Mouse (Mus musculus) midbrain, embryonic 12.5 days (tissue): ENCODE results near the gene Pkd2l1. TPM values are rescaled to one million over a fixed set of nuclear protein-coding genes. Genes with fewer than 3 reads are reported as not detected.
"Not testable (repeated sequence)": the region's sequence is repeated elsewhere in the genome, so short reads cannot be mapped to it uniquely, and the experiment has no call there.

Experiments used
- ATAC-seq: fragments of 200-750 bp; cut with Nextera tagmentation; 2 replicates; pipeline ENCODE4 v1.8.0; 2017; ENCODE audit warnings: low read depth, moderate TSS enrichment, moderate library complexity; ENCODE audit not compliant: low FRiP score
- H3K27ac ChIP-seq: fragments of 300-500 bp; sonication (generic); replicated peaks from 2 replicates; pipeline ENCODE4 v1.5.1; 2016; ENCODE audit warnings: mild to moderate bottlenecking
- H3K27me3 ChIP-seq: fragments of 300-500 bp; sonication (generic); 2 replicates; pipeline ENCODE4 v1.6.1; 2016; ENCODE audit warnings: mild to moderate bottlenecking
- H3K36me3 ChIP-seq: fragments of 300-500 bp; sonication (generic); 2 replicates; pipeline ENCODE4 v1.6.1; 2016
- H3K4me1 ChIP-seq: fragments of 300-500 bp; sonication (generic); 2 replicates; pipeline ENCODE4 v1.6.1; 2016
- H3K4me2 ChIP-seq: fragments of 300-500 bp; sonication (generic); replicated peaks from 2 replicates; pipeline ENCODE4 v1.6.1; 2016; ENCODE audit warnings: mild to moderate bottlenecking, moderate library complexity
- H3K4me3 ChIP-seq: fragments of 300-500 bp; sonication (generic); 2 replicates; pipeline ENCODE4 v1.5.1; 2016; ENCODE audit warnings: mild to moderate bottlenecking
- H3K9ac ChIP-seq: fragments of 300-500 bp; sonication (generic); replicated peaks from 2 replicates; pipeline ENCODE4 v1.6.1; 2016; ENCODE audit warnings: mild to moderate bottlenecking, moderate library complexity
- H3K9me3 ChIP-seq: fragments of 300-500 bp; sonication (generic); 2 replicates; pipeline ENCODE4 v1.6.1; 2016; ENCODE audit warnings: mild to moderate bottlenecking
- WGBS: fragments of 180-500 bp; shearing (Covaris S2); methylation state at CpG from one replicate; pipeline ENCODE4 v1.1.7; 2016; 5-methylcytosine and 5-hydroxymethylcytosine counted together
- polyA plus RNA-seq: library from polyadenylated mRNA; unstranded; fragments of >200 nt; fragmentation: Nextera tagmentation; extraction: Ambion mirVana; gene quantifications from 2 replicates; pipeline ENCODE4 v1.2.1, GENCODE M21; 2016

Pkd2l1 gene
- polyA plus RNA-seq, 1 experiment from 2014 or later = 0.15 TPM

- 92% methylated on average over 10 of the region's 10 CpGs for WGBS
- Histone ChIP-seq H3K4me1 (no peaks in the 10 kb centered on the region), H3K36me3 (peaks cover 86% of the 10 kb centered on the region), H3K4me3 (no peak overlapping the region), H3K27ac (no peak overlapping the region), H3K9me3 (no peaks in the 10 kb centered on the region), H3K9ac (no peak overlapping the region), H3K27me3 (no peaks in the 10 kb centered on the region), H3K4me2 (no peak overlapping the region)
- no peak for ATAC-seq
Measured at GRCm38 (mm10) chr19:44127729-44128497, 64.3 kb downstream of the Pkd2l1 start.

DNA sequence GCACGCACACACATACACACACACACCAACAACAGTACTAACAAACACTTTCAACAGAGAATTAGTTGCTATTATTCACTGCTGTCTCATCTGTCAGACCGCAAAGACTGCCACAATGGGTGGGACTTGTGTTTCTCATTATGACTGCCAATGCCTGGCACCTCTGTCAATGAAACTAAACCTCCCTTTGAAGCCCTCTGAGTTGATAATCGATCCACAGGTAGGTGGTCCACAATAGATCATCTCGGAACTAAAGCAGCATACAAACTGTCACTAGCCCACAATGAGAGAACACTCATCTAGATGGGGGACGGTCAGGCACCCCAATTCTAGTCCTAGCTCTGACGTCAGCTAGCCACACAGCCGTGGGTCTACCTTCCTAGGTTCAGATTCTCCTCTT lies 71.1 kb downstream of the Pkd2l1 start:
- 96% methylated on average over 7 of the region's 7 CpGs for WGBS
- no peaks in the 10 kb centered on the region for H3K4me1 ChIP-seq
- peaks cover 91% of the 10 kb centered on the region for H3K36me3 ChIP-seq
- no peak for ATAC-seq
- no peaks in the 10 kb centered on the region for H3K27me3 ChIP-seq
- no peak overlapping the region for H3K9ac ChIP-seq
- H3K9me3 ChIP-seq = no peaks in the 10 kb centered on the region
- no peak overlapping the region for H3K4me3 ChIP-seq
- H3K4me2 ChIP-seq = no peak overlapping the region
- H3K27ac ChIP-seq = no peak overlapping the region

GRCm38 (mm10) chr19:44120686-44121085 lies 71.6 kb downstream of the Pkd2l1 start:
- not testable (repeated sequence) for H3K27me3 ChIP-seq, ATAC-seq, H3K9me3 ChIP-seq, H3K4me3 ChIP-seq, H3K4me2 ChIP-seq, H3K27ac ChIP-seq, H3K4me1 ChIP-seq, H3K9ac ChIP-seq
- WGBS = 93% methylated on average over 9 of the region's 9 CpGs
- peaks cover 91% of the 10 kb centered on the region for H3K36me3 ChIP-seq

DNA sequence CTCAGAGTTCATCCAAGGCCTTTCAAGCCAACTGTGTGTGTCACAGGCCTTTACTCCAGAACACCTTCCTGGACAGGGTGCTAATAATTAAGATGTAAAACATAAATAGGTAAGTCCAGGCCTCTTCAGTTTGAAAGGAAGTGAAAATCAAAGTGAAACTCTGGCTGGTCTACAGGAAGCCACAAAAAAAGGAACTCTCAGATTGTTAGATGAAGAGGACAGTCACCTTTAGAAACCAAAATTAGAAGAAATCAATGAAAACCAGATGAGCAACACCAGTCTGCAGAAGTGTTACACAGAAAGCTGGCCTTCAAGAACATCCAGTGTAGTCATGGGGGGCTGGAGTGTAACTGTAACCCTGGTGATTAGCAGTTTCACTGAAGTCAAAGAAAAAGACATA lies 74.4 kb downstream of the Pkd2l1 start:
- Histone ChIP-seq H3K27ac (no peak overlapping the region), H3K9me3 (no peaks in the 10 kb centered on the region), H3K4me1 (no peaks in the 10 kb centered on the region), H3K36me3 (peaks cover 85% of the 10 kb centered on the region), H3K27me3 (no peaks in the 10 kb centered on the region), H3K4me2 (no peak overlapping the region), H3K4me3 (no peak overlapping the region), H3K9ac (no peak overlapping the region)
- no peak for ATAC-seq

- Histone ChIP-seq H3K27ac (no peak overlapping the region), H3K9ac (no peak overlapping the region), H3K4me1 (peaks cover 7% of the 10 kb centered on the region), H3K27me3 (no peaks in the 10 kb centered on the region), H3K4me3 (no peak overlapping the region), H3K4me2 (no peak overlapping the region), H3K9me3 (no peaks in the 10 kb centered on the region), H3K36me3 (peaks cover 61% of the 10 kb centered on the region)
- 50% methylated on average over 7 of the region's 7 CpGs for WGBS
- no peak for ATAC-seq
Measured at GRCm38 (mm10) chr19:44111706-44112105, 80.5 kb downstream of the Pkd2l1 start.

- H3K9ac ChIP-seq = no peak overlapping the region
- 91% methylated on average over 9 of the region's 9 CpGs for WGBS
- H3K36me3 ChIP-seq = peaks cover 49% of the 10 kb centered on the region
- H3K27me3 ChIP-seq = no peaks in the 10 kb centered on the region
- peaks cover 20% of the 10 kb centered on the region for H3K4me1 ChIP-seq
- no peak overlapping the region for H3K4me2 ChIP-seq
- no peak overlapping the region for H3K4me3 ChIP-seq
- ATAC-seq = no peak
- no peak overlapping the region for H3K27ac ChIP-seq
- H3K9me3 ChIP-seq = no peaks in the 10 kb centered on the region
Measured at GRCm38 (mm10) chr19:44110356-44110755, 81.9 kb downstream of the Pkd2l1 start.

- Histone ChIP-seq H3K4me1 (peaks cover 22% of the 10 kb centered on the region), H3K36me3 (peaks cover 41% of the 10 kb centered on the region), H3K27me3 (no peaks in the 10 kb centered on the region), H3K9ac (no peak overlapping the region), H3K4me3 (no peak overlapping the region), H3K4me2 (no peak overlapping the region), H3K27ac (no peak overlapping the region), H3K9me3 (no peaks in the 10 kb centered on the region)
- no peak for ATAC-seq
Measured at GRCm38 (mm10) chr19:44108996-44109395, 83.2 kb downstream of the Pkd2l1 start.

DNA sequence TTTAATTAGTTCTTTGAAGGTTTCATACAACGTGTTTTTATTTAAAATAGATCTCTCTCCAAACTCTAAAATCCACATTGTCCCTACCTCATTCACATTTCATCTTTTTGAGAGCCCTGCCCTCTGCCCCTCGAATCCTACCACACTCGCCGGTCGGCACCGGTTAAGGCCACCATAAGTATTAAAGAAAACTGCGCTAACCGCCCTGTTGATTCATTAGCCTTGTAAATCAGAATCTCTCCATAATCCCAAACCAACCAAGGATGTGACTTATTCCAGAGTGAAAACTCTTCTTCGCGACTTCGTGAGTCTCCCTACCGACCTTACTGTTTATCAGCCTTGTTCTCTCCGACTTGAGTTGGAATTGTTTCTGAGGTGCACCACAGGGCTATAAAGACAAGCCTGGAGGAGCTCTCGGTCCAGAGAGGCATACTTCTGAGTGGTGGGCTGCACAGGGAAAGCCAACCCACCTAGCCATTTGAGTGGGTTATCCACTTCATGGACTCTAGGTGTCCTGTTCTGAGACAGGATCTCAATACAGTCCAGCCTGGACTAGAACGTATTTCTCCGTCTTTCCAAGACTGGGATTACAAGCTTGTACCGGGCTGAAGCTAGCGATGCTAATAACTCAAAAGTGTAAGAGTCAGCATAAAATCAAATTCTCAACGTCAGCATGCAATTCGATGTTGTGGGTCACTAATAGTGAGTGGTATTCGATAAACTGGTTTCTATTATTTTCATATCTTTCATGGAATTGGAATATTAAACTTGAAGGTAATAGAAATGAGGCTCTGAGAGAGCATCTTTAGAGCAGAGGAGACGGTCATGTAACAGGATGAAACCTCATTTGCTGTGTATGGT lies 84.4 kb downstream of the Pkd2l1 start:
- H3K27ac ChIP-seq = peak overlapping the region; percentile 52
- H3K9ac ChIP-seq = peak overlapping the region; percentile 68
- 30% methylated on average over 22 of the region's 22 CpGs for WGBS
- peaks cover 30% of the 10 kb centered on the region for H3K36me3 ChIP-seq
- peaks cover 22% of the 10 kb centered on the region for H3K4me1 ChIP-seq
- peak; percentile 57 for ATAC-seq
- H3K4me2 ChIP-seq = peak overlapping the region; percentile 90
- H3K4me3 ChIP-seq = peak overlapping the region; percentile 92
- H3K9me3 ChIP-seq = no peaks in the 10 kb centered on the region
- no peaks in the 10 kb centered on the region for H3K27me3 ChIP-seq

- H3K4me1 ChIP-seq = peaks cover 22% of the 10 kb centered on the region
- H3K9me3 ChIP-seq = no peaks in the 10 kb centered on the region
- H3K36me3 ChIP-seq = peaks cover 22% of the 10 kb centered on the region
- peak within 1 kb of the TSS; percentile 90 for H3K4me2 ChIP-seq
- peak within 1 kb of the TSS; percentile 98 for H3K9ac ChIP-seq
- 1% methylated on average over 67 of the region's 67 CpGs for WGBS
- peak; percentile 98 for ATAC-seq
- H3K27me3 ChIP-seq = no peaks in the 10 kb centered on the region
- H3K4me3 ChIP-seq = peak within 1 kb of the TSS; percentile 92
- peak within 1 kb of the TSS; percentile 73 for H3K27ac ChIP-seq
Measured at GRCm38 (mm10) chr19:44106831-44107660, 85.2 kb downstream of the Pkd2l1 start, which contains the start of gene Chuk. Gene Chuk, minus strand, starts transcription at chr19:44107480.

GRCm38 (mm10) chr19:44104393-44104792 lies 87.8 kb downstream of the Pkd2l1 start:
- H3K4me2 ChIP-seq = no peak overlapping the region
- H3K27ac ChIP-seq = no peak overlapping the region
- peaks cover 22% of the 10 kb centered on the region for H3K4me1 ChIP-seq
- H3K36me3 ChIP-seq = peaks cover 14% of the 10 kb centered on the region
- WGBS = 96% methylated on average over 1 of the region's 1 CpGs
- H3K9me3 ChIP-seq = no peaks in the 10 kb centered on the region
- ATAC-seq = no peak
- no peak overlapping the region for H3K9ac ChIP-seq
- H3K4me3 ChIP-seq = no peak overlapping the region
- H3K27me3 ChIP-seq = no peaks in the 10 kb centered on the region

DNA sequence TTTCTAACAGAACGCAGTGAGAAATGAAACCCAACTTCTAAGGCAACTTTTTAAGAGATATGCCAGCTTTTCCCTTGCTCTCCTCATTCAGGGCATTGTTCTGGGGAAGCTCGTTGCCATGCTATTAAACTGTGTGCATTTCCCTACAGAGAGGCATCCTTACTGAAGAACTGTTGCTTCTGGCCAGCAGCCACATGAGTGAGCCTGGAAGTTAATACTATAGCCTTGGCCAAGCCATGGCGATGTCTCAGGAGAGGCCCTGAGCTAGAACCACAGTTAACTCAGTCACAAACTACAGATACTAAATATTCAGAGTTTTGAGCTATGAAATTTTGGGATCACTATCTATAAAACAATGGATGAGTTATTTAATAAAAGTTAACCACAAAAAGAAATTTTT lies 89.2 kb downstream of the Pkd2l1 start:
- Histone ChIP-seq H3K4me3 (no peak overlapping the region), H3K27ac (no peak overlapping the region), H3K36me3 (peaks cover 23% of the 10 kb centered on the region), H3K27me3 (no peaks in the 10 kb centered on the region), H3K4me2 (no peak overlapping the region), H3K9me3 (no peaks in the 10 kb centered on the region), H3K4me1 (peaks cover 20% of the 10 kb centered on the region), H3K9ac (no peak overlapping the region)
- ATAC-seq = no peak
- WGBS = 96% methylated on average over 3 of the region's 3 CpGs
